Mouse (Mus musculus): ENCODE measurements around the gene Smpd1.
A peak's percentile ranks its signal among the peaks of the same experiment; 100 is the strongest.

The Smpd1 gene

GRCm38 (mm10) chr7:105562317-105562716 lies 8.2 kb downstream of the Smpd1 start:
- no peak for DNase-seq (ENCODE audit: low spot score)

- DNase-seq (ENCODE audit: low spot score), result no peak
Observed at GRCm38 (mm10) chr7:105563367-105563766, 9.2 kb downstream of the Smpd1 start.

GRCm38 (mm10) chr7:105565071-105565836 lies 11.1 kb downstream of the Smpd1 start:
- DNase-seq (ENCODE audit: low spot score), result no peak

- DNase-seq (ENCODE audit: low spot score), result no peak
Observed at GRCm38 (mm10) chr7:105568583-105568982, 14.4 kb downstream of the Smpd1 start.

- peak; percentile 33 for DNase-seq (ENCODE audit: low spot score)
Observed at GRCm38 (mm10) chr7:105568988-105569471, 14.9 kb downstream of the Smpd1 start.

GRCm38 (mm10) chr7:105569512-105570496 lies 15.6 kb downstream of the Smpd1 start:
- DNase-seq (ENCODE audit: low spot score), result peak; percentile 20

GRCm38 (mm10) chr7:105570756-105571155 lies 16.6 kb downstream of the Smpd1 start:
- no peak for DNase-seq (ENCODE audit: low spot score)

- no peak for DNase-seq (ENCODE audit: low spot score)
Observed at GRCm38 (mm10) chr7:105572949-105573348, 18.8 kb downstream of the Smpd1 start.

- DNase-seq (ENCODE audit: low spot score), result no peak
Observed at GRCm38 (mm10) chr7:105574537-105574936, 20.4 kb downstream of the Smpd1 start.

GRCm38 (mm10) chr7:105576166-105576748 lies 22.1 kb downstream of the Smpd1 start:
- DNase-seq (ENCODE audit: low spot score), result no peak

GRCm38 (mm10) chr7:105577377-105577871 lies 23.3 kb downstream of the Smpd1 start:
- DNase-seq (ENCODE audit: low spot score), result no peak

- no peak for DNase-seq (ENCODE audit: low spot score)
Observed at GRCm38 (mm10) chr7:105578481-105578880, 24.3 kb downstream of the Smpd1 start.

GRCm38 (mm10) chr7:105580627-105581089 lies 26.5 kb downstream of the Smpd1 start:
- DNase-seq (ENCODE audit: low spot score), result no peak

- peak; percentile 85 for DNase-seq (ENCODE audit: low spot score)
Observed at GRCm38 (mm10) chr7:105581094-105581703, 27.0 kb downstream of the Smpd1 start, which contains the start of gene Apbb1. Gene Apbb1, minus strand, starts transcription at chr7:105581653.

GRCm38 (mm10) chr7:105581959-105582358 lies 27.8 kb downstream of the Smpd1 start:
- no peak for DNase-seq (ENCODE audit: low spot score)

- DNase-seq (ENCODE audit: low spot score), result no peak
Observed at GRCm38 (mm10) chr7:105588325-105588912, 34.3 kb downstream of the Smpd1 start.

GRCm38 (mm10) chr7:105590097-105590496 lies 35.9 kb downstream of the Smpd1 start:
- DNase-seq (ENCODE audit: low spot score), result no peak

GRCm38 (mm10) chr7:105602860-105603623 lies 48.9 kb downstream of the Smpd1 start:
- peak; percentile 56 for DNase-seq (ENCODE audit: low spot score)
